Mouse (Mus musculus): Measurements from ENCODE around the gene S100g. TPM values are rescaled to one million over a fixed set of nuclear protein-coding genes. Genes with fewer than 3 reads are reported as not detected.

The S100g gene
- total RNA-seq (2021) = not detected

GRCm38 (mm10) chrX:162964383-162964782 is at the start of gene S100g:
TSS of gene S100g (minus strand) at chrX:162964599.
- DNase-seq = no peak

DNA sequence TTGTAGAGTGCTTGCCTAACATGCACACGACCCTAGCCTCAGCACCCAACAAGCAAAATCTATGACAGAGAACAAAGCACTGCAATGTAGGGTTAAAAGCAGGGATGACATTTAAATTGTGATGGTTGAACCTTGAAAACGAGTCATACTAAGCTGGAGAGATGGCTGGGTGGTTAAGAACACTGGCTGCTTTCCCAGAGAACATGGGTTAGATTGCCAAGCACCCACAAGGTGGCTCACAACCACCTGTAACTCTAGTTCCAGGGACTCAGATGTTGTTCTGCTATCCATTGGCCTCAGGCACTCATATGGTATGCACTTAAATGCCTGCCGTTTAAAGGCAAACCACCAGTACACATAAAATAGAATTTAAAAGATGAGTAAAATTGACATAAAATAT is 27.7 kb upstream of the S100g start:
- DNase-seq = no peak

GRCm38 (mm10) chrX:162991396-162991795 is 27.0 kb upstream of the S100g start:
- DNase-seq = no peak

DNA sequence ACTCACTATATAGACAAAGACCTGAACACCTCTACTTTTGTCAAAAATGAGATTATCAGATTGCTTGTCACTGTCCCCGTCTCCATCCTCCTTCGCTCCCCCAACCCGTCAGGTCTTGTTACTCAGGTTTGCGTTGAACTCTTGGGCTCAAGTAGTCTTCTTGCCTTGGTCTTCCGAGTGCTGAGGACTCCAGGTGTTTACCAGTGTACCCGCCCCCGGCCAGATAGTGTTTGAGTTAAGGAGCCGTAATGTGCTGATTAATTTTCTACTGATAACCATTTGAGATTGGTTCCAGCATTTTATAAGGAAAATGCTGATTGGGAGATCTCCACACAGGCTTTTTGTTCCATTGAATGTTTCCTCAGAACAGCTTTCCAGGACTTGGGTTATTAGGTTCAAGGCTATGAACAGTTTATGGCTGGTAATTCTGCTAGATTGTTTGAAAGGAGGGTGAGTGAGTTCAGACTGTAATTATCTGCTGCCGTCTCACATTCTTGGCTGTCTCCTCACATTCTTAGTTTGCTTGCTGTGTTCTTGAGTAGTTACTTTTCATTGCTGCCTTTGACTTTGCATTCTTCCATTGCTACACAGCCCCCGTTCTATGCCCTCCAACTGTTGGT is 22.6 kb upstream of the S100g start:
- DNase-seq = no peak

DNA sequence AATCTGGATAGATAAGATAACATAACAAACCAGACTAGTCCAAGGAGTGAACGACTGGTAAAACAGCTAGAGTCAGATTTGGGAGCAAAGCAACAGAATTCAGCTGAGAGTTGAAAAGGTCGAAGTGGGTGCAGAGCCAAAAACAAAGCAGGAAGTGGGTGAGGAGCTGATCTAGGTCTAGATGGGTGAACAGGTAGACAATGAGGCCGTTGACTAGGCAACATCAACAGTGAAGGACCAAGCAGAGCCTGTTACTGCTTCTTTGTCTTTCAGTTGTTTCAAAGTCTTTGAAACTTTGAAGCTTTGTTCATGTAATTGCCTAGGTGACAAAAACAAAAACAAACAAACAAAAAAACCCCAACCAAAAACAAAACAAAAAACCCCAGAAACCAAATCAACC is 11.8 kb upstream of the S100g start:
- no peak for DNase-seq

DNA sequence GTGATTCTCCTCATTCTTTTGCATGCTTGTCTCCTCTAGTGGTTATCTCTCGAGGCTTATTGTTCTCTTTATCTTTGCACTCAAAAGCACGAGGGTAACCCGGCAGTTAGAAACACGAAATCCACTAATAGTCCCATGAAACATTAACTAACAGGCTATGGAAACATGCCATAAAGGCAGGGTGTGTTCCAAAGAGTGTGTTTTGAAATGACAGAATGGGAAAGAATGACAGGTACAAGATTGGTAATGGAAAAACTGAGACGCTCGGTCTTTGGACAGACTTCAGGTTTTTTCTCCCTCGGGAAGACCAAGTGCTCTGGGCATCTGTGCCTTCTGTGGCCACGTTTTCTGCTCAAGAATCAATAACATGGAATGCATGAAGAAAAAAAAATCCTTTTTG is 3.1 kb upstream of the S100g start:
- no peak for DNase-seq

- DNase-seq = no peak
These were observed 559 bp downstream of the S100g start for GRCm38 (mm10) chrX:162963840-162964239.

- DNase-seq = no peak
These were observed 6.5 kb downstream of the S100g start for GRCm38 (mm10) chrX:162957921-162958320.

DNA sequence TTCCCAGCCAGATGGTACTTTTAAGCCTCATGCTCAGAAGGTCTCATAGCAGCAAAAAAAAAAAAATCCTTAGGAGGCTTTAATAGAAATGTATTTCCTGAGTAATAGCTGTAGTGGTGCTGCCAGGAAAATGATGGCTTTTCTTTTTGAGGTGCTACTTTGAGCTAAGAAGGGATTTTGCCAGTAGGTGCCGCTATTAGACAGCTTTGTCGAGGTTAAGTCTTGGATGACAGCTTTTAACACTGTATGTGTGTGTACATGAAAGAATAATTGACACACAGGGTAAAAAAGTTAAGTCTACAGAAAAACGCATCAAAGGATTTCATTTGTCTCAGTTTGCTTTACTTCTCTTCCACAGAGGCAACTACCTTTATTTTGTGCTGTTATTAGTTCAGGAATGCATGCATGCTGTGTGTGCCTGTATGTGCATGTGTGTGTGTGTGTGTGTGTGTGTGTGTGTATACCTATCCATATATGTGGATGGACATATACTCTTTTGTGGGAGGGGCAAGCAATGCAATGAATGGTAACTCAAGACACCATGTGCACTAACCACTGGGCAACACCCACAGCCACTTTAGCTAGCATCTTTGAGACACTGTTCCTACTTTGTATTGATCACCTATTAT is 14.5 kb downstream of the S100g start:
- DNase-seq = peak in 1 of 2 experiments; percentile 4

DNA sequence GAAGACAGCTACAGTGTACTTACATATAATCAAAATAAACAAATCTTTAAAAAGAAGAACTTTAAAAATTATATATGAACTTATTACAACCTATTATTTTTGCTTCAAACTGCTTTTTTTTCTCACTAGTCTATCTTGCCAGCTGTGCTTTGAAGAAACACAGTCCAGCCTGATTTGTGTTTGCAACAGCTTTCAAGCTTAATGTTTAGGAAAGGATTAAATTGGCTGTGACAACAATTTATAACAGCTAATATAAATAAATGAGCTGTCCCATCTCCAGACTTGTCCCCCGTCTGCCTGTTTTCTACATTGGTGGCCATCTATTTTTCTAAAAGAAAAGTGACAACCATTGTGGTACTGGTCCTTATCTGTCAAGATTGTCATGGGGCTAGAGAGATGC is 22.4 kb downstream of the S100g start:
- no peak for DNase-seq

GRCm38 (mm10) chrX:162931467-162931866 is 32.9 kb downstream of the S100g start:
- DNase-seq = no peak

DNA sequence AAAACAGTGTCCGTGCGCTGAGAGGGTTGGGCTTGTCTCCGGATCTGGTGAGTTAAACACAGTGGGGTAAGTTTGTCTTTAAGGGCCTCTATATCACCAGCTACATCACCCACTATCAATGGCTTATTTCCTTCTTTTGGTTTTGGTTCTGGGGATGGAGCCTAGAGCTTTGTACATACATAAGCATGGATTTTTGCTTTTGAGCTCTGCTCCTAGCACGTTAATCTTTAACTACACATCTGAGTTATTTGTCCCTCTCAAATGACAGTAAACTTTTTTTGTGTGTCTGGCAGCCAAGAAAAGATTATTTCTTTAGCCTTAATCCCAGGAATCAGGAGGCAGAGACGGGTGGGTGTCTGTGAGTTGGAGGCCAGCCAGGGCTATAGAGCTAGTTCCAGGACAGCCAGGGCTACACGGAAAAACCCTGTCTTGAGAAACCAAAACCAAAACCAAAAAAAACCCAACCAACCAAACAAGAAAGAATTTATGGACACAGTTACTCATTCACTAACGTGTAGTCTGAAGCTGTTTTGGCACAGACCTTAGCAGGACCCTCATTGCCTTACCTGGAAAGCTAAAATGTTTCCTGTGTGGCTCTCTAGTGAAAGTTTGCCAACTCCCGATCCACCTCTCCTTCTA is 42.8 kb downstream of the S100g start:
- no peak for DNase-seq

DNA sequence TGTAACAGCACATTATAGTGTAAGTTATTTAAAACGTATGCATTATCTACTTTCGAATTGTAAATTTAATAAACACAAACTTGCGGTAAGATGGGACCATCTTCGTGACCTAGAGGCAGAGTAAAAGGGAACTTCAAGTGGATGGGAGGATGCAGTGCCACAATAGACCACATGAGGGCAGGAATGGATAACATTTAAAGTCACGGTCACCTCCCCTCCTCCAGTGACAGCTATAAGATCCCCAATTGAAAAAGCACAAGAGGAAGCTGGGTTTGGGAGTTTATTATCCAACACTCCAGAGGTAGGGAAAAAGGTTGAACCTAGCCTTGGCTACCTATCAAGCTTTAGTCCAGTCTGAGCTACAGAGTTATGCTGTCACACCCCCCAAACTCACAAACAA is 48.7 kb downstream of the S100g start:
- DNase-seq = peak; percentile 13 to 28

DNA sequence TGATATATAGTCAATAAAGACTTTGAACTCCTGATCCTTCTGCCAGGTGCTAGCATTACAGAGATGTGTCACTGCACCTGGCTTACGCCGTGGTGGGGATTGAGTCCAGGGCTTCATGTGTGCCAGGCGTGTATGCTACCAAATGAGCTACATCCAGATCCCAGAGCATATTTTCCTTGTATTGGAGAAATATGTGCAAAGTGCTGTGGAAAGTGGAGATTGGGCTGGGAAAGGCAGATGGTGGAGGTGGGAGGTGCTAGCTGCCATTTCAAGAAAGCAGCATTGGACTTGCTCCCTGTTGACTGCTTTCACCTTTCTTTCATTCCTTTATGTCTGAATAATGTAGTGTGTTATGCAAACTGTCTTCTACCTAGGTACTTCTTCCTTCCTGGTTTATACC is 50.7 kb downstream of the S100g start:
- no peak for DNase-seq

Other genes with a start within 250 kb of the S100g start
- gene Rbbp7, start 204.2 kb downstream of the S100g start, total RNA-seq (2021) = 100 to 1,000 TPM; 154 to 164 TPM
- 10 to 100 TPM; 23.2 to 23.8 TPM for gene Txlng, start 135.1 kb downstream of the S100g start, total RNA-seq (2021)
- gene Syap1, start 76.2 kb downstream of the S100g start, total RNA-seq (2021) = 10 to 100 TPM; 30.6 to 31.7 TPM
- gene Ctps2, start 63.4 kb downstream of the S100g start, total RNA-seq (2021) = 10 to 100 TPM; 46.1 to 51.8 TPM